Mouse (Mus musculus) gastrocnemius, adult 2 months (tissue): ENCODE measurements around the gene Fars2. TPM values are rescaled to one million over a fixed set of nuclear protein-coding genes. Genes with fewer than 3 reads are reported as not detected.

Source experiments
- DNase-seq: peaks from one replicate; pipeline ENCODE4 v3.0.0; 2022
- H3K27ac ChIP-seq: fragments of 200-600 bp; 2 replicates; pipeline ENCODE4 v1.8.1; 2022; ENCODE audit warnings: mild to moderate bottlenecking
- H3K4me3 ChIP-seq: fragments of 200-600 bp; 2 replicates; pipeline ENCODE4 v1.8.1; 2022; ENCODE audit warnings: mild to moderate bottlenecking, moderate library complexity
- CTCF ChIP-seq: fragments of 200-600 bp; IDR thresholded peaks from 2 replicates; pipeline ENCODE4 v1.8.1; 2022; ENCODE audit warnings: antibody characterized with exemption, mild to moderate bottlenecking, moderate library complexity
- intact Hi-C: fragments of 180-260 bp; cut with DNase I; formaldehyde crosslinking; loops from one replicate; pipeline ENCODE4 v1.15.1; 2025
- total RNA-seq, 2 experiments: library from RNA; stranded (reverse); gene quantifications; 2 replicates each; pipeline ENCODE4 v1.2.3; 2021

Gene Fars2
- total RNA-seq, 2 experiments from 2014 or later: 40.8 to 43.4 TPM

- no peak for DNase-seq
- intact Hi-C loops: no loop called here
- Histone ChIP-seq H3K27ac (no peak overlapping the region), H3K4me3 (no peak overlapping the region)
- TF ChIP-seq CTCF: no peak
Observed at GRCm38 (mm10) chr13:36486756-36487155, 369.5 kb downstream of the Fars2 start.

GRCm38 (mm10) chr13:36489365-36489764, 372.2 kb downstream of the Fars2 start:
- TF ChIP-seq CTCF: no peak
- DNase-seq: no peak
- Histone ChIP-seq H3K4me3 (no peak overlapping the region), H3K27ac (no peak overlapping the region)
- intact Hi-C loops: no loop called here

GRCm38 (mm10) chr13:36490612-36491011, 373.4 kb downstream of the Fars2 start:
- TF ChIP-seq CTCF: no peak
- no peak overlapping the region for H3K4me3 ChIP-seq
- peak overlapping the region; percentile 8 for H3K27ac ChIP-seq
- intact Hi-C loops: no loop called here
- no peak for DNase-seq

GRCm38 (mm10) chr13:36492397-36492796, 375.2 kb downstream of the Fars2 start:
- DNase-seq: no peak
- no peak overlapping the region for H3K4me3 ChIP-seq
- no peak for TF ChIP-seq CTCF
- intact Hi-C loops: no loop called here
- H3K27ac ChIP-seq: no peak overlapping the region

- H3K4me3 ChIP-seq: no peak overlapping the region
- peak overlapping the region; percentile 21; the same call in 1 of the 2 replicates for H3K27ac ChIP-seq
- DNase-seq: peak; percentile 35
- intact Hi-C loops: no loop called here
- TF ChIP-seq CTCF: no peak
Observed at GRCm38 (mm10) chr13:36493294-36493693, 376.1 kb downstream of the Fars2 start.

- intact Hi-C loops: no loop called here
- no peak for TF ChIP-seq CTCF
- no peak for DNase-seq
- Histone ChIP-seq H3K27ac (peak overlapping the region; percentile 6), H3K4me3 (no peak overlapping the region)
Observed at GRCm38 (mm10) chr13:36493762-36494161, 376.6 kb downstream of the Fars2 start.

- H3K4me3 ChIP-seq: no peak overlapping the region
- no peak for TF ChIP-seq CTCF
- peak overlapping the region; percentile 41 for H3K27ac ChIP-seq
- intact Hi-C loops: no loop called here
- DNase-seq: no peak
Observed at GRCm38 (mm10) chr13:36495980-36496379, 378.8 kb downstream of the Fars2 start.

GRCm38 (mm10) chr13:36497346-36497745, 380.1 kb downstream of the Fars2 start:
- peak; percentile 82 for DNase-seq
- H3K27ac ChIP-seq: peak overlapping the region; percentile 65
- no peak overlapping the region for H3K4me3 ChIP-seq
- intact Hi-C loops: no loop called here
- no peak for TF ChIP-seq CTCF

- DNase-seq: no peak
- Histone ChIP-seq H3K4me3 (no peak overlapping the region), H3K27ac (no peak overlapping the region)
- no peak for TF ChIP-seq CTCF
- intact Hi-C loops: no loop called here
Observed at GRCm38 (mm10) chr13:36500370-36500905, 383.2 kb downstream of the Fars2 start.

- no peak for TF ChIP-seq CTCF
- Histone ChIP-seq H3K4me3 (no peak overlapping the region), H3K27ac (no peak overlapping the region)
- intact Hi-C loops: no loop called here
- no peak for DNase-seq
Observed at GRCm38 (mm10) chr13:36503551-36503950, 386.3 kb downstream of the Fars2 start.

GRCm38 (mm10) chr13:36503991-36504390, 386.8 kb downstream of the Fars2 start:
- H3K27ac ChIP-seq: no peak overlapping the region
- H3K4me3 ChIP-seq: no peak overlapping the region
- DNase-seq: no peak
- intact Hi-C loops: no loop called here
- no peak for TF ChIP-seq CTCF

GRCm38 (mm10) chr13:36505730-36506129, 388.5 kb downstream of the Fars2 start:
- intact Hi-C loops: no loop called here
- no peak for TF ChIP-seq CTCF
- H3K27ac ChIP-seq: peak overlapping the region; percentile 16; the same call in 1 of the 2 replicates
- no peak for DNase-seq
- no peak overlapping the region for H3K4me3 ChIP-seq

GRCm38 (mm10) chr13:36506315-36506714, 389.1 kb downstream of the Fars2 start:
- intact Hi-C loops: no loop called here
- TF ChIP-seq CTCF: no peak
- peak; percentile 63 for DNase-seq
- Histone ChIP-seq H3K4me3 (no peak overlapping the region), H3K27ac (no peak overlapping the region; the same call in 1 of the 2 replicates)

GRCm38 (mm10) chr13:36510161-36510560, 392.9 kb downstream of the Fars2 start:
- TF ChIP-seq CTCF: no peak
- no peak for DNase-seq
- H3K4me3 ChIP-seq: no peak overlapping the region
- intact Hi-C loops: no loop called here
- no peak overlapping the region for H3K27ac ChIP-seq

- TF ChIP-seq CTCF: no peak
- intact Hi-C loops: no loop called here
- no peak for DNase-seq
Observed at GRCm38 (mm10) chr13:36513126-36513525, 395.9 kb downstream of the Fars2 start.

More at GRCm38 (mm10) chr13:36513126-36513525, 395.9 kb downstream of the Fars2 start:
- H3K4me3 ChIP-seq: no peak overlapping the region
- no peak overlapping the region for H3K27ac ChIP-seq
